Mouse (Mus musculus) right cerebral cortex, postnatal 36 days (tissue): Measurements from ENCODE around the gene Megf6.

Experiments used
- DNase-seq, 2 experiments: peaks; one replicate each; pipeline ENCODE4 v3.0.0; 2022; ENCODE audit warnings: low spot score in 2 of 2, mixed read lengths in 1 of 2

The Megf6 gene

DNA sequence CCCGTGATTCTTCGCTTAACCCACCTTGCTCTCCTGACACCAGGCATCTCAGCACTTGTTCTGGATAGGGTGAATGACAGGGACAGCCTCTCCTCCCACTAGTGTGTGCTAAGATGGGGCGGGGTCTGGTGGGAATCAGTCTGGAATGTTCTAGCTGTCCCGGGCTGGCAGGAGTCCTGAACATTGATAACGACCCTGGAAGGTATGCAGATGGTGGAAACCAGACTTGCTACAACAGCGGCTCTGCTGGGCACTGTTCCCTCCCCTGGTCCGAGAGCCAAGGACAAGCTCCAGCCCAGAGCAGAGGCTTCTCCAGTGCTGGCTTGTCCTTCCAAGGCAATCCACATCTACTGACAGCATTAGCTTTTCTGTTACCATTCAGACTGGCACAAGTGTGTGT is 43.1 kb downstream of the Megf6 start:
- DNase-seq, result no peak

DNA sequence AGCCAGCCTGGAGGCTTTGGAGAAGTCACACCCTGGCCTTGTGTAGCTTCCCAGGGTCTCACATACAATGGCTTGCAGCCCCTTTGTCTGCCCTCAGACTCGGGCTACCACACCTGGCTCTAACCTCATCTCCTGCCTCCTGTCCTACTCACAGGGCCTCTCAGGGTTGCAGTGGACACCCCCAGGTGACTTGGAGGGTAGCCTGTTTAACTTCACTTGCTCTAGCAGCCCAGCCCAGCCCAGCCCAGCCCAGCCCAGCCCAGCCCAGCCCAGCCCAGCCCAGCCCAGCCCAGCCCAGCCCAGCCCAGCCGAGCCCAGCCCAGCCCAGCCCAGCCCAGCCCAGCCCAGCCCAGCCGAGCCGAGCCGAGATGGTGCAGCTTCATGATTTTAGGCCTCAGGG is 43.5 kb downstream of the Megf6 start:
- no peak for DNase-seq

DNA sequence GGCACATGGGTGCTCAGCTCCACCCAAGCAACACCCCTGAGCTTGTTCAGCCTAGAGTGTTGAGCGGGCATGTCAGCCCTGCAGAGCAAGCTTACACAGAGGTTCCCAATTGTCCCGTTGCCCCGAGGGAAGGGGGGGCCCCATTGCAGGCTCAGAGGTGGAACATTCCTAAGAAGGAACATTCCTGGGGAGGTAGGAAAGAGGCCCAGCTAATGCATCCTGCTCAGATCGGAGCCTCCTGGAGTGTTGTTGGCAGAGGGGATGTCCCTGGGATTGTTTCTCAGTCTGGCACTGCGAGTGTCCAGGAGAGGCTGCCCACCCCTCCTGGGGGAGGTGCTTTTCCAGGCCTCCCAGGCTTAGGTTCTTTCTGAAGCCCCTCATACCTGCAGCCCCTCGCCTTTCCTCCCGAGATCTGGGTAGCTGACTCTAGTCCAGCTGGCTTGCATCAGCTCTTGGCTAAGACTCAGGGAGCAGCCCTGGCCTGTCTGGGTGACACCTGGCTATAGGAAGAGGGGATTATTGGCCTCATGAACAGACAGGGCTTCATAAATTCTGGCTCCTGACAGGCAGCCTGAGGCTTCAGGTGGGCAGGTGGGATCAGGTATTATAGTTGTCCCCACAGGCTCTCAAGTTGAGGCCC is 47.3 kb downstream of the Megf6 start:
- no peak for DNase-seq

DNA sequence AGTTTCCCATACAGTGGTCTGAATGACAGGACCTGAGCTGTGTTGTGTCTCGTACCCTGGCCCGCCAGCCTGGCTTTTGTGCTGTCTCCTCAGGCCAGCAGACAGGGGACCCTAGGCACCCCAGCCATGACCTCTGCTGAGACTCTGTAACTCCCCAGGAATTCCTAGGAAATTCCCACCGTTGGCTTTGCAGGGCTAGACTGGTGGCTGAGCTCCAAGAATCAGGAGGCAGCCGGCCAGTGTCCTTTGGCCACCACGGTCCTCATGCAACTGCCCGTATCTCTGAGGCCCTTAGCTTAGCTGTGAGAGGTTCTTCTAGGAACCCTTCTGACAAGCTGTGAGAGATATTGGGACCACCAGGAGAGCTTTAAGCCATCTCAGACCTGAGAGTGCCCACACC is 52.2 kb downstream of the Megf6 start:
- no peak for DNase-seq

GRCm38 (mm10) chr4:154224267-154224969 is 53.9 kb downstream of the Megf6 start:
- DNase-seq, result no peak

DNA sequence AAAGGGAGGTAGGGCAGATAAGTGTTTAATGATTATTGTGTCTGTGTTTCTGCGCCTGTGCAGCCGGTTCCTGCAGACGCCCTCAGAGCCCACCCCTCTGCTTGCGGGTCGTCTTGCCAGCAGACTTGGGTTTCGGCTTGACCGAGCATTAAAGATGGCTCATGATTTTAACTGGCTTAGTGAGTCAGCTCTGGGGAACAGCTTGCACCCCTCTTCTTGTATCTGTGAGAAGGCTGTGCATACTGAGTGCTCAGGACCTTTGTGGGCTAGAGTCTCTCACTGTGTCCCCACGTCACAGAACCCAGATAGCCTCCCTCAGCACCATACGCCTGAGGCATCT is 54.4 kb downstream of the Megf6 start:
- DNase-seq, result no peak

GRCm38 (mm10) chr4:154226678-154227077 is 56.1 kb downstream of the Megf6 start:
- DNase-seq, result no peak

DNA sequence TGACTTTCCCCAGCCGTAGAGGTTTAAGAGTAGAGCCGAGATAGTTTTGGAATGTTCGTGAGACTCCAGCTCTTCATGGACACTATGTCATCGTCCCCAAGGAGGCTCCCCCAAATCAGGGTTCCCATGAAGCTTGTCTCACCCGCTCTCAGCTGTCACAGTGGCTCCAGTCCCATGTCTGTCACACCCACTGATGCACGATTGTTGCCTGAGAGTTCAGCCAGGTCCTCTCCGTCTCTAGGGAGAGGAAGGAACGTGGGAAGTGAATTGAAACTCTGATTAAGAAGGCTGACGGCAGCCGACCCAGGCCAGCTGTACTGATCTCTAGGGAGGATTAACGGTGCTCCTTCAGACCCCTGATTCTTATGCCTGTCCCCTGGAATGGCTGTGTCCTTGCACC is 57.8 kb downstream of the Megf6 start:
- DNase-seq, result no peak

- no peak for DNase-seq
These were observed 59.0 kb downstream of the Megf6 start for GRCm38 (mm10) chr4:154229569-154229968.

DNA sequence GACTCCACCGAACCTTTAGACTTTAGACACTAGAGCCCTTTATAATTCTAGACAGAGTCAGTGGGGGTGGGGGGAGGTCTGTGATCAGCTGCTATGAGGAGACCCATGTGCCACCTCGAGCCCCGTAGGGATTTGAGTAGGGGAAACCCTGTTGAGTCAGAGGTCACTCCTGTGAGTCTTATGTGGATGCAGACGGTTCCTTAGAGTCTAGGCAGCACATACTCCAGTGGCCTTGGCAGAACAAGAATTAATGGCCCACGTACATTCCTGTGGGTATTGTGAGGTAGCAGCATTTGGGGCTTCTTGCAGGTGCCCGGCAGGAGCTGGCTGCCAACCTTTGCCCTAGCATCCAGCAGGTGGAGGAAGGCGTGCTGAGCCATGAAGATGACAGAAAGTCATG is 60.9 kb downstream of the Megf6 start:
- DNase-seq, result no peak

- no peak for DNase-seq
These were observed 61.8 kb downstream of the Megf6 start for GRCm38 (mm10) chr4:154232295-154232694.

DNA sequence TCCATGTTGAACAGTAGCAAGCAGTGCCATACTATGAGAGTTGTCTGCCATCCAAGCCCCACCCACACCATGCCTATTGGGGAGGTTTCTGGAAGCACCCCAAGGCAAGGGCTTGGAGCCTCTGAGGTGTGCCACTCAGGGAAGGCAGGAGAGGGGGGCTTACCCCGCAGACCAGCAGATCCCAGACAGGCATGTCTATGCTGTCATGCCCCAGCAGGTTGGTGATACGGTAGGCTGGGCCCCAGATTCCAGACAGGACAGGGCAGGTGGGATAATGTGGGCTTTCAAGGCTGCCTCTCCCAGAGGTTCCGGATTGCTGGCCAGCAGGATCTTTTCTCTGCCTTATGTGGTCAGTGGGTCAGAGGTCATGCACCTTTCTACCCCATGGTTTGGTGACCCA is 65.5 kb downstream of the Megf6 start:
- DNase-seq, result no peak

DNA sequence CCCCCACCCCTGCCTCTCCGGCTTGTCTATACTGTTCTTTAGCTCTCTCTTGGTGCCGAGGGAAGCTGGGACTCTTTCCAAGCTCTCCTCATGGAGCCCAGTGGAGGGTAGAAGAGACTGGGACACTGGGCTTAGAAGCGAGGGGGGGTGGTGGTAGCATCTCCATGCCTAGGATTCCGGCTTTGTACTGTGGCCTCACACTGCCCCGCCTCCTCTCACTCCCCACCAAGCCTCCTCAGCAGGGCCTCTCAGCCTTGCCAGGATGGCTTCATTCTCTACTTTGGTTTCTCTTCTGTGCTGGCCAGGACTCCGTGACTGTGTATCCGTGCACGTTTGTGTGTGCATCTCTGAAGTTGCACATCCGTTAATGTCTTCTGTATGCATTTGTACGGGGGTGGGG is 66.4 kb downstream of the Megf6 start:
- no peak for DNase-seq

DNA sequence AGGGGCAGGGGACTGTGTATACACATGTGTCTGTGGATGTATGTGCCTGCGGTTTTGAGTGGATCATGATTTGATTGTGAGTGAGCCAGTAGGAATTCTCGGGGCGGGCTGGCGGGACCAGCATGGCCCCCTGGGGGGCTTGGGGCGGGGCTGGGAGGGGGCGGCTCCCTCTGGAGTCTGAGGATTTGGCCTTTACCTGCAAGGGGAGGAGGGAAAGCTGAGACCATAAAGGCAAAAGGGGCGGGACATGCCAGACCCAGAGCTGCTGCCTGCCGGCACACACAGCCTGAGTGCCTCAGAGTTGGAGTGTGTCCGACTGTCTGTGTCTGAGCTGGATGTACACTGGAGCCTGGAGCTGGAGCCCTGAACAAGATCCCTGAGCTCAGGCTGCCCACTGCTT is 66.8 kb downstream of the Megf6 start:
- no peak for DNase-seq

DNA sequence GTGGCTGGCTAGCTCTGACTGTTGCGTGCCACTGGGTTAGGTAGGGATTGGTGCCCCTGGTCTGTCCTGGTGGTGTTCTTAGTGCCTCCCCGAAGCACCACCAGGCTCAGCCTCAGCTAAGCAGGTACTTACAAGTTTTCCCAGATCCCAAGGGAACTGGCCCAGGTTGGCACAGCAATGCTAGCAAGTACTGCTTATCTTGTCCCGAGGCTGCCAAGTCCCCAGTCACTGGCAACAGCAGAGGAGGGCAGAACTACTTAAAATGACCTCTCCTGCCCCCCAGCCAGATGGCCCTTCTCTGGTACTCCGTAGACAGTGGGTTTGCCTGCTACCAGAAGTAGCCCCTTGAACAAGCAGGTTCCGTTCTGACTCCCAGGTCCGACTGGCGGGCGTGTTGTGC is 68.7 kb downstream of the Megf6 start:
- no peak for DNase-seq

DNA sequence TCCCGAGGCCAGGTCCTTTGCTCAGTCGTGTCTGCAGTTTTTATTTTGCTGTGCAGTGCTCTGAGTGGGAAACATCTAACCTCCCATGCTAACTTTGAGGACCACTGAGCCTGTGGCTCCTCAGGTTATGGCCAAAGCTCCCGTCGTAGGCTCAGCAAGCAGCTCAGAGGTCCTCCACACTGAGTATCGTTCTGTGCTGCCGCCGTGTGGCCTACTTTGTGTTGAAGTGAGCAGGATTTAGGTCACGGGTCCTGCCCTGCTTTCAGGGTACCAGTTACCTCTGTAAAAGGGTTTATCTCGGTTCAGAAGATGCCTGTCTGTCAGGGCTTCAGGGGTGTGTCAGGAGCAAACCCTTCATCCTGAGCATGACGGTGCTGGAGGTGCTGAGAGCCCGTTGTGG is 70.1 kb downstream of the Megf6 start:
- no peak for DNase-seq

- no peak for DNase-seq
These were observed 74.8 kb downstream of the Megf6 start for GRCm38 (mm10) chr4:154245342-154245741.

DNA sequence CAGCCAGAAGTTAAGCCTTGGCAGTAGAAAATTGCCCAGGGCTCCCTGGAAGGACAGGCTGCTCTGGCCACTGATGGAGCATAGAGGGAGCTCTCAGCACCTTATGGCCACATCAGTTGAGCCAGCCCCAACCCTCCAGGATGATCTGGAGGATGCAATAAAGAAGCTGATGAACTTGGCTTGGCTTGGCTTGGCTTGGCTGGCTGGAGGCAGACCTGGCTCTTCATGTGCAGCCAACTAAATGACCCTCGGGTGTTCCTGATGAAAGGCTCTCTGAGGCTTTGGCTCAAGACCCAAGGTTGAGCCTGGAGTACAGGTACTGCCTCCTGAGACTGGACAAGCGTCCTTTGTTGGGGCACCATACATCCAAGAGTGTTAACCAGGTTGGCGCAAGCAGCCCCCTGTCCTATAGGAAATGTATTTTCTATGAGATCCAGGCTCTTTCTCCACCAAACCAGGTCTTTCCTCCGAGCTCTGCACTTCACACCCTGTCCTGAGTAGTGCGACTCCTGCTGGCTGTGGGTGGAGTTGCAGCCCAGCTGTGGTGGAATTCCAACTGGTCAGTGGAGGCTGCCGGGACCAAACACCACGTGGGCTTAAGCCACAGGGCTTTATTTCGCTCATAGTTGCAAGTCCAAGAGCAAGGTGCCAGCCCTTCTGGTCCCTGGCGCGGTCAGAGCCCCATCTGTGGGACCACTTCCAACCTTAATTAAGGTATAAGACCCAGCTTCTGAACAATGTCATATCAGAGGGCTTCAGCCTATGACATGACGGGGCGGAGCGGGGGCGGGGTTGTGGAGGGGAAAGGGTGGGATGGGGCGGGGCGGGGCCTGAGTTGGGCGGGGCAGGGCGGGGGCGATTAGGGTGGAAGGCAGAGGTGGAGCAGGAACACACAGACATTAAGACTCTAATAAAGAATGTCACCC is 75.8 kb downstream of the Megf6 start:
- DNase-seq, result no peak

- DNase-seq, result no peak
These were observed 76.9 kb downstream of the Megf6 start for GRCm38 (mm10) chr4:154247207-154248091.

DNA sequence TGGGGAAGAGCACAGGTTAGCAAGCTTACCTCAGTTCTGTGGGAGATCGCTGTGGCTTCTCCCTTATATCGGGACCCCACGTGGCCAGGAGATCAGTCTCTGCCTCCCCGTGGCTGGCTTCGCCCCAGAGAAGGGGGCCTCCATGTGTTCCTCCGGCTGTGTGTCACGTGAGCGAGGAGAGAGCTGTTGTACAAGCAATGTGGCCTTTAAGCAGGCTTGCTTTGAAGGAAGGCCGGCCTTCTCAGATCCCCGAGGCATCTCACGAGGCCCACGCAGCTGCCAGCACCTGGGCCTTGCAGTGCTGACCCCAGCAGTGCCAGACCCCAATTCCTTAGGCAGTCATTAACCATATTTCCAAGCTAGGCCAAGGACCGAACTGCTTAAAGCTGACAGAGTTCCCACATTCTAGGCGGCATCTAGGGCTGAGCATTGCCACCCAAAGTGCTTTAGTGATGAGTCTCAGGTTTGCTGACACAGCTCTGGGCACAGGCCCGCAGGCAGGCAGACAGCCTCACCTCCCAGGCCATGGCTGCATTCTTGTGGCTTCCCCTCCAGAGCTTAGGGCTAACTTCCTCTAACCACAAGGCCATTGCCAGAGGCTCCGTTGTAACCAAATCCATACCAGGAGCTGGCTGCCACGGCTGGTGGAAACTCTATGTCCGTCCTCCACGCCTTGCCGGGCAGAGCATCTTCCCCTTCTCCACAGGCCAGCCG is 77.7 kb downstream of the Megf6 start:
- DNase-seq, result no peak

- DNase-seq, result no peak
These were observed 78.8 kb downstream of the Megf6 start for GRCm38 (mm10) chr4:154249316-154249715.
